Mouse (Mus musculus): Measurements from ENCODE around the gene Cabp4. TPM values are rescaled to one million over a fixed set of nuclear protein-coding genes. Genes with fewer than 3 reads are reported as not detected.
A peak's percentile ranks its signal among the peaks of the same experiment; 100 is the strongest.

Cabp4 gene
- total RNA-seq (2021), result under 1 TPM in 1 of 2 experiments, not detected in 1; 0.14 TPM
- long read RNA-seq, experiment 1, result 0 reads
- long read RNA-seq, experiment 2, result 0 reads

DNA sequence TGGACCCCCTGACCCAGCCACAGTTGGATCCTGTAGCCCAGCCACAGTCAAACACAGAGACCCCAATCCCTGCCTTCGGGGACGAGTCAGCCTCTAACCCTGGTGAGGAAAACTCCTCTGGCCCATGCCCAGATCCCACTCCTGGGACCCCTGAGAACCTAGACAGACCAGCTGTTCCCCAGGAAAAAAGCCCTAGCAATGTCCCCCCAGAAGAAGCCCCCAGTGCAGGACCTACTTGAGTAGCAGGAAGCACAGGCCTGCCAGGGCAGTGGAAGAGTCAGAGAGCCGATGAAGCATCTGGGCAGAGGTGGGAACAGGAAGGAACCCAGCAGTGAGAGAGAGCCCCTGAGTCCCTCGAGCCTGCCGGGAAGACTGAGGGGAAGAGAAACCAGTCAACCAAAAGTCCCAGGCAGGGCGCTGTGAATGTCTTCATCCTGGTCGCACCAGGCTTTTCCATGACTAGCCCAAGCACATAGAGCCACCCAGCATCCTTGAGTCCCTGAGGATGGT, at the start of gene Cabp4:
Gene Cabp4, minus strand, starts transcription at position 275 of the 510 bp plus-strand sequence.
- DNase-seq, result no peak
- intact Hi-C loops (cut with DNase I; ENCODE audit: low total_unique reads), result no loop called here

DNA sequence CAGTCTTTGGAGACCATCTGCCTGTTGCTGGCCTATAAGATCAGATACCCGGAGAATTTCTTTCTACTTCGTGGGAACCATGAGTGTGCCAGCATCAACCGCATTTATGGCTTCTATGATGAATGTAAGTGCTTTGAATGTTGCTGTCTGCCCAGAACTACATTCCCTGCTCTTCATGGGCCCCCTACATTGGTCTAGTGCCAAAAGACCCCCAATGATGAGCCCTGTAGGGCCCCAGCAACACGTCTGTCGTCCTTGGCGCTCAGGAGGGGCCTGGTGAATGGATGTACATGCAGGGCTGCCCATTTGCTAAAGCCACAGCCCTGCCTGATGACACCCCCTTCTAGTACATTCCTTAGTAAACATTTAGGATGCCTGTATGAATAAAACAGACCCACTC, 49.3 kb upstream of the Cabp4 start:
- no peak for DNase-seq
- intact Hi-C loops (cut with DNase I; ENCODE audit: low total_unique reads), result no loop called here

DNA sequence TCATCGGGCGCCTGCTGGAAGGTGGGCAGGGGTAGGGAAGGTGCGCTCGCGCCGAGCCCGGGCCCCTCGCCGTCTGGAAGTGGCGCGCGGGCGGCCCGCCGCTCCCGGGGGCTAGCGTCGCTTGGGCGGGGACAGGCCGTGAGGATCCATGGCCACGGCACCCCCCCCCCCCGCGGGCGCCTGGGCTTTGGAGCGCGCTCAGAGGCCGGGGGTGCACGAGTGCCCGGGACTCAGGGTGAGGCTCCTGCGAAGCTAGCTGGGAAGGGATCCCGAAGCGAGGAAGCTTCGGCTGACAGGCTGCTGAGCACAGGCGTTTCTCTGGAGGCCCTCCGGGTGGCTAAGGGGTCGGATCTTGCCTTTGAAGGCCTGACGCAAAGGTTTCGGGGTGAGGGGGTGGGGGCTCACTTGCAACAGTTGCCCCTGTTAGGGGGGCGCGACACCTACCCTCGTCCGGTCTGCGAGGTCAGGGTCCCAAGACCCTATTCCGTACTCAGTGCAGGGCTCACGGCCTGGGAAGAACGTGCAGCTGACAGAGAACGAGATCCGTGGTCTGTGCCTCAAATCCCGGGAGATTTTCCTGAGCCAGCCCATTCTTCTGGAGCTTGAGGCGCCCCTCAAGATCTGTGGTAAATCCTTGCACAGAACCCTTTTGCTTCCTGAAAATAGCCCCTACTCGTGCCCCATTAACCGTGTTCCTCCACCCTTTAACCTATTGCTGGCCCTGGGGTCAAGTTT, 48.6 kb upstream of the Cabp4 start:
- no peak for DNase-seq
- intact Hi-C loops (cut with DNase I; ENCODE audit: low total_unique reads), result no loop called here

GRCm38 (mm10) chr19:4191528-4192250, 47.9 kb upstream of the Cabp4 start, which contains the start of gene Ppp1ca:
TSS of gene Ppp1ca (plus strand) at chr19:4192065.
- intact Hi-C loops (cut with DNase I; ENCODE audit: low total_unique reads), result no loop called here

GRCm38 (mm10) chr19:4190831-4191334, 47.0 kb upstream of the Cabp4 start, which contains the start of gene Tbc1d10c:
TSS of gene Tbc1d10c (minus strand) at chr19:4191284.
- peak; percentile 32 for DNase-seq
- intact Hi-C loops (cut with DNase I; ENCODE audit: low total_unique reads), result no loop called here

More at GRCm38 (mm10) chr19:4191528-4192250, 47.9 kb upstream of the Cabp4 start, which contains the start of gene Ppp1ca:
- peak; percentile 99 for DNase-seq

DNA sequence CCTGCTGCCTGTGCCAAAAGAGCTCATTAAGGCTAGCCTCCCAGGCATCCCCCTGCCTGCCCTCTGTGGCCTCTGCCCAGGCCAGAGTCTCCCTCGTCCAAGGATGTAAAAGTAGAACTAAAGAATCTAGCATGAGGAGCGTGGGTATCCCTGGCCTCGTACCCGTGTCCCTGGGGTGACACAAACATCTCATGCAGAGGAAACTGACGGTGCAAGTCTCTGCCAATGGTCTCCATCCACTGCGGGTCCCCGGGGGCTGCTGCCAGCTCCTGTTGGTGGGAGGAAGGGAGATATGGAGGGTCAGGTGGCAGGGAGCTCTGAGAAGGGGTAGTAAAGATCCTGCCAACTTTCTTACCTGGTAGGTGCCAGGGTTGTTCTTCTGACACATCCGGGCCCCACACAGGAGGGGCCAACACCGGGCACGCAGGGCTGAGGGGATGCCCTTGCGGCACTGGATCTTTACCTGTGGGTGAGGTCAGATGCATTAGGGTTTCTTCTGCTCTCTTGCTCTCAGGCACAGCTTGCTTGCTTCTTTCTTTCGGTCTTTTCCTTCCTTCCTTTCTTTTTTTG, 45.3 kb upstream of the Cabp4 start:
- intact Hi-C loops (cut with DNase I; ENCODE audit: low total_unique reads), result no loop called here
- no peak for DNase-seq

DNA sequence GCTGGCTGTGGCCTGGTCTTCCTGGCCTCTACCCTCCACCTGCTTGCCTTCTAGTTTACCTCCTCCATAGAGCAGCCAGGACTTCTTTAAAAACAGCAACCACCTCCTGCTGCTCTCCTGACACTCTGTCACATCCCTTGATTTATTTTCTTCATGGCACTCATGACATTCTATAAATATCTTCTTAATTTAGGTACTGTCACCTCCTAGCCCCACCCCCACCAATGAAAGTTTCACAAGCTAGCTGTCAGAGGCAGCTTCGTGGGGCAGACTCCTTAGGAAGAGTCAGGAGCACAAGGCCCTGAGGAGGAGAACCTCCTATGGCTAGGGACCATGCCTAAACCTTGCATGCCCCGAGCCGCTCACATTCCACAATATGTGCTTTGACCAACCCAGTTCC, 43.5 kb upstream of the Cabp4 start:
- no peak for DNase-seq
- intact Hi-C loops (cut with DNase I; ENCODE audit: low total_unique reads), result no loop called here

DNA sequence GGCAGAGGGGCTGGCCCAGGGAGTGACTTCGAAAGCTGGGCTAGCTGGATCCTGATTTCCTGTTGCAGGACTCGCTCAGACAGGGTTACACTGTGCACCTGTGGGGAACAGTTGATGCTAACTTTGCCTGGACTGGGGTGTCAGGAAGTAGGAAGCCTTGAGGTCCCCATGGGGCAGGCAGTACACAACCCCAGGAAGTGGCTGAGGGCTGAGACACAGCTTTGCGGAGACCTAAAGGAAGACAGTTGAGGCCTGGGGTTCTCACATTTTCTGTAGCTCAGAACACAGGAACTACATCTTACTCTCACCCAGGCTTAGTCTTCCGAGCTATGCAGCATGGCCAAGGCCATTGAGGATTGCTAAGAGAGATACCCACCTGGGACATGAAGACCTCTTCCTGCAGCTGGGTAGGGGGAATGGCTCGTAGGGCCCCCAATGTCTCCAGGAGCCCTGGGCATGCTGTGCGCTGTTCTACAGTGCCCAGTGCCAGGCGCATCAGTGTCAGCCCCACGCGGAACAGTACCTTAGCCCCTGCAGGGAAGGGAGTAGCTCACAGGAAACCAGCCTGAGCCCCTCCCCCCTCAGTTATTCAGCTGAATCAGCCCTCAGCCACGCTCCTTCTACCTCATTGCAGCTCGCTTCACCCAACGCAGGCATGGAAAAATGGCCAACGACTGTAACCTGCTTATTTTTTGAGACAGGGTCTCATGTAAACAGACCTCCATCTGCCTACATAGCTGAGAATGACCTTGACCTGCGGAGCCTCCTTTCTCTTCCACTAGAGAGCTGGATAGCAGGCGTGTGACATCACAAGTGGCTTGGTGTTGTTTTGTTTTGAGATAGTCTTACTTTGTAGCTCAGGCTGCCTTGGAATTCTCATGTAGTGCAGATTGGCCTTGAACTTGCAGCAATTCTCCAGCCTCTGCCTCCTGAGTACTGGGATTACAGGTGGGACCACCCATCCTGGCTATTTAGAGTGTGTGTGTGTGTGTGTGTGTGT, 41.4 kb upstream of the Cabp4 start:
- intact Hi-C loops (cut with DNase I; ENCODE audit: low total_unique reads), result no loop called here
- DNase-seq, result no peak

GRCm38 (mm10) chr19:4183689-4184088, 39.9 kb upstream of the Cabp4 start:
- intact Hi-C loops (cut with DNase I; ENCODE audit: low total_unique reads), result no loop called here
- no peak for DNase-seq

GRCm38 (mm10) chr19:4181892-4182291, 38.1 kb upstream of the Cabp4 start:
- DNase-seq, result peak; percentile 47
- intact Hi-C loops (cut with DNase I; ENCODE audit: low total_unique reads), result no loop called here

DNA sequence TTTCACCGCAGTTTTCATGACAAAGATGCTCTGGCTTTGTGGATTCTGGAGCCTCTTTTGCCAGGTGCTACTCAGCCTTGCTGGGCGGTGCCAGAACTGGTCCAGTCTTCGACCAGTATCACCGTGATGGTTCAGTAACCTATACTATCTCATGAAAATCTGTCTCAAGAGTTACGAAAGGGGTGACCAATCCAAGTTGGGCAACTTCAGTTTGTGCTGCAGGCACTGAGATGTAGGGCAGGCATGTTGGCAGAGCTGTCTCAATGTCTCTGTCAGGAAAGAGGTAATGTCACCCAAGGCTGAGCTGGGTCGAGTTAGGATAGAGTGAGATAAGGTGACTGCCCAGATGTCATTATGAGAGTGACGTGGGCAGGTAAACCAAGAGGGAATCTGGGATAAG, 36.6 kb upstream of the Cabp4 start:
- intact Hi-C loops (cut with DNase I; ENCODE audit: low total_unique reads), result no loop called here

GRCm38 (mm10) chr19:4175368-4175947, 31.6 kb upstream of the Cabp4 start, which contains the start of gene Carns1:
TSS of gene Carns1 (minus strand) at chr19:4175479.
- DNase-seq, result peak; percentile 65
- intact Hi-C loops (cut with DNase I; ENCODE audit: low total_unique reads), result no loop called here

More for the DNA sequence above, 36.6 kb upstream of the Cabp4 start:
- no peak for DNase-seq

DNA sequence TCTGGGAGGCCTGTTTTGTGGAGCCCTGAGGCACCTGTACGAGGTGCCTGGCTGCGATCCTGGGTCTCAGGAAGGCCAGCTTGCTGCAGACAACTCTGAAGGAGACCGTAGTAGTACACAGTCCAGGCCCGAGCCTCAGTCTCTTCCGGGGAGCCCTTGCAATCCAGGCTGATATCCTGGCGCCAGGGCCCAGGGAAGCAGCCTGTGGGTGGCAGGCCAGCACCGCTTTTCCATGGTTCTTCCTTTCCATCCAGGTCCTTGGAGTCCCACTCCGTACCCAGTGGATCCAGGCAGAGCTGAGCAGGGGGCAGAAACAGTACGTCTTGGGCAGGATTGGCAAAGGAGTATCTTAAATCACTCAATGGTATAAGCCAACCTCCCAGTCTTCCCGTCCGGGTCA, 29.1 kb upstream of the Cabp4 start:
- no peak for DNase-seq
- intact Hi-C loops (cut with DNase I; ENCODE audit: low total_unique reads), result no loop called here

GRCm38 (mm10) chr19:4171393-4172290, 27.8 kb upstream of the Cabp4 start:
- intact Hi-C loops (cut with DNase I; ENCODE audit: low total_unique reads), result no loop called here
- peak; percentile 71 for DNase-seq

- intact Hi-C loops (cut with DNase I; ENCODE audit: low total_unique reads), result no loop called here
- DNase-seq, result no peak
Observed at GRCm38 (mm10) chr19:4170723-4171392, 27.0 kb upstream of the Cabp4 start.

DNA sequence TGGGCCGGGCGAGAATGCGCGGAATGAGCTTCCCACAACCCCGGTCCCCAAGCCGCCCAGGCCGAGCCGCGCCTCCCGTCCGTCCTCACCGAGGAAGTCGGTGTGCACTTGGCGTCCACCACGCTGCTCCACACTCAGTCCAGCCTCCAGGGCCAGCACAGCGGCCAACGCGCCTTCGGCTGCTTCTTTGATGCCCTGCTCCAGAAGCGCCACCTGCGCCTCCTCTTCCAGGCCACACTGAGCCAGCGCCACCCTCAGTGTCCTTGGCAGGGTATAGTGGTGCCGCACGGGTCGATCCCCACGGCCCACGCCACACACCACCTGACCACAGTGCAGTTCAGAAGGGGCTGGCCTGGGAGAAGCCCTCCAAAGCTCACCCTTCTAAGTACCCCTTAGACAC, 26.0 kb upstream of the Cabp4 start:
- no peak for DNase-seq
- intact Hi-C loops (cut with DNase I; ENCODE audit: low total_unique reads), result no loop called here

DNA sequence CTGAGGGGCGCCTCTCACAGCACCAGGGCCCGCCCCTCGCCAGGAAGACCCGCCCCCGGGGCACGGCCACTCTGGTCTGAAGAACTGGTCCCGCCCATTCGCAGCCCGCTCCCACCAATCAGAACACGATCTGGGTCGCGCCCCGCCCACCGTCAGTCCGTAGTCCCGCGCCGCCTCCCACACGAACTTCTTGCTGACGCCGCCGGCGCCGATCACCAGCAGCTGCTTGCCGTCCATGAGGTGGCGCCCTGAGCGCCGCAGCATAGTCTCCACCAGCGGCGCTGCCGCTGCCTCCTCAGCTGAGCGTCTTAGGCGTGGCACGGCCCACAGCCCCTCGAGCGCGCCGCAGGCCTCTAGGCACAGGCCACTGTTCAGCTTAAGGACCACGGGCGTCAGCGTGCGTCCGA, 25.5 kb upstream of the Cabp4 start:
- peak; percentile 99 for DNase-seq
- intact Hi-C loops (cut with DNase I; ENCODE audit: low total_unique reads), result no loop called here

Measured in gastrocnemius, postnatal 14 days (tissue).